Mouse (Mus musculus): ENCODE data around the gene Scube2. TPM values are rescaled to one million over a fixed set of nuclear protein-coding genes. Genes with fewer than 3 reads are reported as not detected.

Gene Scube2
- polyA plus RNA-seq, 1 experiment: 0.35 TPM

DNA sequence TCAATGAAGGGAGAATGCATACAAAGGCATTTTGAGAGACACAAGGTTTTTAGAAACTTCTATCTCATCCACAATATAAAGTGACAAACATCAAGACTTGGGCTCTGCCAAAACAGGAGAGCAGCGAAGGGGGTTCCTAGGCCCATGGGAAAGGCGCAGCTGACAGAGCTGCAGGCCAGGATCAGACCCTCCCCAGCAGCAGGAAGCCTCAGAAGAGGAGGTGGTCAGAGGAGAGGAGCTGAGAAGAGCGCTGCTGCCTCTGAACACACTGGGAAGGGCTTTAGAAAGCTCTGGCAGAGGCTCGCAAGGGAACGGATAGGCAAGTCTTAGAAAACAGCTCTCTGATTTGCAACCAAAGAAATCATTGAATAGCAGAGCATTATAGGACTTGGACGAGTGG is 24.4 kb downstream of the Scube2 start:
- Histone ChIP-seq H3K4me3 (ENCODE audit: insufficient read depth, low read length) (no peak overlapping the region), H3K4me1 (ENCODE audit: control insufficient read depth, insufficient read depth, low read length) (no peaks in the 10 kb centered on the region), H3K27ac (ENCODE audit: insufficient read depth, low read length) (no peak overlapping the region)
- TF ChIP-seq CTCF (IDR thresholded peaks at IDR 0.05; ENCODE audit: extremely low read depth, insufficient read depth, low read length) (no peak), POLR2A (IDR thresholded peaks at IDR 0.05; ENCODE audit: extremely low read depth, insufficient read depth, low read length) (no peak)

GRCm38 (mm10) chr7:109838613-109839012 is 26.9 kb downstream of the Scube2 start:
- Histone ChIP-seq H3K27ac (ENCODE audit: insufficient read depth, low read length) (no peak overlapping the region), H3K4me3 (ENCODE audit: insufficient read depth, low read length) (no peak overlapping the region), H3K4me1 (ENCODE audit: control insufficient read depth, insufficient read depth, low read length) (no peaks in the 10 kb centered on the region)
- TF ChIP-seq CTCF (IDR thresholded peaks at IDR 0.05; ENCODE audit: extremely low read depth, insufficient read depth, low read length): no peak
- TF ChIP-seq POLR2A (IDR thresholded peaks at IDR 0.05; ENCODE audit: extremely low read depth, insufficient read depth, low read length): no peak

DNA sequence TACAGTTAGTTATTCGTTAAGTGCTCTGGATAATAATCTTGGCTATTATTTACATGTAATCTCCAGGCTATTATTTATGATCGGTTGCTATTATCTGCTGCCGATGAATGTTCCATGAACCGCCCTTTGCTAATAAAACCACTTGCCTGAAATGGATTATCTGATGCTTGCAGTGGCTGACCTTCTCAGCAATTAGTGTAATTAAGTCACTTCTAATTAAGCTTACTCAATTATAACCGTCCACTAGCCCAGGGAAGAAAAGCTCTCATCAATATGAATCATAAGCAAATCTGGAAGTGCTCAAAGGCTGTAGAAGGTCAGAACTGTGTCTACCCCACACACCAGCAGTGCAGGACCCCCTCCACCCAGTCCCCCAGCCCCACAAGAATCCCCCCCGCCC is 27.8 kb downstream of the Scube2 start:
- TF ChIP-seq POLR2A (IDR thresholded peaks at IDR 0.05; ENCODE audit: extremely low read depth, insufficient read depth, low read length) (no peak), CTCF (IDR thresholded peaks at IDR 0.05; ENCODE audit: extremely low read depth, insufficient read depth, low read length) (no peak)
- Histone ChIP-seq H3K27ac (ENCODE audit: insufficient read depth, low read length) (no peak overlapping the region), H3K4me1 (ENCODE audit: control insufficient read depth, insufficient read depth, low read length) (no peaks in the 10 kb centered on the region), H3K4me3 (ENCODE audit: insufficient read depth, low read length) (no peak overlapping the region)

DNA sequence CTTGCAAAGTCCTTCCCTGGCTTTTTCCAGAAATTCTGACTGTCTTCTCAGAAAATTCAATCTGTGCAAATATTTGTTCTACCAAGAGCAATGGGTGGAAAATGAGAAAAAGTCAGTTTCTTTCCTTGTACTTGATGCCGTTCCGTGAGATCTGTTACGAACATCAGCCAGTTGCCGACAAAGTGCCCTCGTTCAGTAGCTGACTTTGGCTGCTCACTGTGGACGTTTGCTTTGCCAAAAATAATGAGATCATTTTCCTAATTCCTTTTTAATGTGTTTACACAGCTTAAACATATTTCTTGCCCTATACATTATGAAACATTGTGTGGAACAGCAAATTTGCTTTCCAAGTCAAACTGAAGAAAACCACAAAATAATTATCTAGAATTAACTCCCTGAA is 30.6 kb downstream of the Scube2 start:
- H3K4me3 ChIP-seq (ENCODE audit: insufficient read depth, low read length): no peak overlapping the region
- TF ChIP-seq CTCF (IDR thresholded peaks at IDR 0.05; ENCODE audit: extremely low read depth, insufficient read depth, low read length): no peak
- TF ChIP-seq POLR2A (IDR thresholded peaks at IDR 0.05; ENCODE audit: extremely low read depth, insufficient read depth, low read length): no peak
- H3K27ac ChIP-seq (ENCODE audit: insufficient read depth, low read length): no peak overlapping the region
- no peaks in the 10 kb centered on the region for H3K4me1 ChIP-seq (ENCODE audit: control insufficient read depth, insufficient read depth, low read length)

- no peak overlapping the region for H3K4me3 ChIP-seq (ENCODE audit: insufficient read depth, low read length)
- no peaks in the 10 kb centered on the region for H3K4me1 ChIP-seq (ENCODE audit: control insufficient read depth, insufficient read depth, low read length)
- TF ChIP-seq CTCF (IDR thresholded peaks at IDR 0.05; ENCODE audit: extremely low read depth, insufficient read depth, low read length) (no peak), POLR2A (IDR thresholded peaks at IDR 0.05; ENCODE audit: extremely low read depth, insufficient read depth, low read length) (no peak)
- H3K27ac ChIP-seq (ENCODE audit: insufficient read depth, low read length): no peak overlapping the region
These were observed 34.1 kb downstream of the Scube2 start for GRCm38 (mm10) chr7:109831376-109831775.

DNA sequence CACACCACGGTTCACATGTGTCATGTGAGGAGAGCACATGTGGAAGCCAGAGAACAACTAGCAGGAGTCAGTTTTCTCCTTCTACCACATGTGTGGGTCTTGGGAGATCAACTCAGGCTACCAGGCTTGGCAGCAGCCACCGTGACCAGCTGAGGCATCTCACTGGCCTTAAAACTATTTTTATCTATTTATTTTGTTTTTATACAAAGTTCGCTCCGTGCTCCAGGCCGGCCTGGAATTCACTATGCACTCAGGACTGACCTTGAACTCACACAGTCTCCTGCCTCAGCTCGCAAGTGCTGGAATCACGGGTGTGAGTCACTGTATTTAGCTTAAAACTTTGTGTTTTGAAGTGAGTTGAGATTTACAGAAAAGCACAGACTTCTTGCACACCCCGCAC is 38.6 kb downstream of the Scube2 start:
- Histone ChIP-seq H3K27ac (ENCODE audit: insufficient read depth, low read length) (no peak overlapping the region), H3K4me3 (ENCODE audit: insufficient read depth, low read length) (no peak overlapping the region), H3K4me1 (ENCODE audit: control insufficient read depth, insufficient read depth, low read length) (no peaks in the 10 kb centered on the region)
- TF ChIP-seq POLR2A (IDR thresholded peaks at IDR 0.05; ENCODE audit: extremely low read depth, insufficient read depth, low read length) (no peak), CTCF (IDR thresholded peaks at IDR 0.05; ENCODE audit: extremely low read depth, insufficient read depth, low read length) (no peak)

GRCm38 (mm10) chr7:109825293-109825692 is 40.2 kb downstream of the Scube2 start:
- TF ChIP-seq CTCF (IDR thresholded peaks at IDR 0.05; ENCODE audit: extremely low read depth, insufficient read depth, low read length) (no peak), POLR2A (IDR thresholded peaks at IDR 0.05; ENCODE audit: extremely low read depth, insufficient read depth, low read length) (no peak)
- Histone ChIP-seq H3K27ac (ENCODE audit: insufficient read depth, low read length) (no peak overlapping the region), H3K4me3 (ENCODE audit: insufficient read depth, low read length) (no peak overlapping the region), H3K4me1 (ENCODE audit: control insufficient read depth, insufficient read depth, low read length) (no peaks in the 10 kb centered on the region)

DNA sequence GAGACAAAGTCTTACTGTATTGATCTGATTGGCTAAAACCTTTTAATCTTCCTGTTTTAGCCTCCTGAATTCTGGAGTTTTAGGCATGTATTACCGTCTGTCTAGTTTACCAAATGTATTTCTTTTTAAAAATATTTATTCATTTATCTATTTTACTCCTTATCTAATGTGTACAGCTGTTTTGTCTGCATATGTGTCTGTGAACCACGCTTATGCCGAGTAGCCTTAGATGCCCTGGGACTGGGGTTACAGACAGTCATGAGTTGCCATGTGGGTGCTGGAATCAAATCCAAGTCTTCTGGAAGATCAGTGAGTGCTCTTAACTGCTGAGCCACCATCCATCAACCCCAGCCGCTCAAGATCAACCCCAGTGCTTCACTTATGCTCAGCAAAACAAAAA is 46.9 kb downstream of the Scube2 start:
- H3K4me1 ChIP-seq (ENCODE audit: control insufficient read depth, insufficient read depth, low read length): no peaks in the 10 kb centered on the region

DNA sequence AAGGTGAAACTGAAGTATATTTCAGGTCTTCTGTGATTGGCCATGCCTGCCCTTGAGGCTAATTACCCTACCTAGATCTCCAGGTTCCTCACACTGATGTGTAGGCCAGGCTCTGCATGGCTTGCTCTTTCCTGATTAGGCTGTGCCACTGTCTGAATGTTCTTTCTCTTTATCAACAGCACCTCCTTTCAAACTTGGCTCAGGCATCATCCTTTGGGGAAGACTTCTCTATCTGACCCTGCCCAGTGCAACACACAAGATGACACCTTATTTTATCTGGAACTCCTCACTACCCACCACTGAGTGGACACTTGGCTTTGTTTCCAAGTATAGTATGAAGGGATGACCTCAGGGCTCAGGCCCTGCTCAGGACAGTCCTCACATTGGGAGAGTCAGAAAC is 47.5 kb downstream of the Scube2 start:
- Histone ChIP-seq H3K27ac (ENCODE audit: insufficient read depth, low read length) (no peak overlapping the region), H3K4me3 (ENCODE audit: insufficient read depth, low read length) (no peak overlapping the region), H3K4me1 (ENCODE audit: control insufficient read depth, insufficient read depth, low read length) (no peaks in the 10 kb centered on the region)
- TF ChIP-seq POLR2A (IDR thresholded peaks at IDR 0.05; ENCODE audit: extremely low read depth, insufficient read depth, low read length) (no peak), CTCF (IDR thresholded peaks at IDR 0.05; ENCODE audit: extremely low read depth, insufficient read depth, low read length) (no peak)

More for the DNA sequence above, 46.9 kb downstream of the Scube2 start:
- Histone ChIP-seq H3K4me3 (ENCODE audit: insufficient read depth, low read length) (no peak overlapping the region), H3K27ac (ENCODE audit: insufficient read depth, low read length) (no peak overlapping the region)
- TF ChIP-seq POLR2A (IDR thresholded peaks at IDR 0.05; ENCODE audit: extremely low read depth, insufficient read depth, low read length) (no peak), CTCF (IDR thresholded peaks at IDR 0.05; ENCODE audit: extremely low read depth, insufficient read depth, low read length) (no peak)

DNA sequence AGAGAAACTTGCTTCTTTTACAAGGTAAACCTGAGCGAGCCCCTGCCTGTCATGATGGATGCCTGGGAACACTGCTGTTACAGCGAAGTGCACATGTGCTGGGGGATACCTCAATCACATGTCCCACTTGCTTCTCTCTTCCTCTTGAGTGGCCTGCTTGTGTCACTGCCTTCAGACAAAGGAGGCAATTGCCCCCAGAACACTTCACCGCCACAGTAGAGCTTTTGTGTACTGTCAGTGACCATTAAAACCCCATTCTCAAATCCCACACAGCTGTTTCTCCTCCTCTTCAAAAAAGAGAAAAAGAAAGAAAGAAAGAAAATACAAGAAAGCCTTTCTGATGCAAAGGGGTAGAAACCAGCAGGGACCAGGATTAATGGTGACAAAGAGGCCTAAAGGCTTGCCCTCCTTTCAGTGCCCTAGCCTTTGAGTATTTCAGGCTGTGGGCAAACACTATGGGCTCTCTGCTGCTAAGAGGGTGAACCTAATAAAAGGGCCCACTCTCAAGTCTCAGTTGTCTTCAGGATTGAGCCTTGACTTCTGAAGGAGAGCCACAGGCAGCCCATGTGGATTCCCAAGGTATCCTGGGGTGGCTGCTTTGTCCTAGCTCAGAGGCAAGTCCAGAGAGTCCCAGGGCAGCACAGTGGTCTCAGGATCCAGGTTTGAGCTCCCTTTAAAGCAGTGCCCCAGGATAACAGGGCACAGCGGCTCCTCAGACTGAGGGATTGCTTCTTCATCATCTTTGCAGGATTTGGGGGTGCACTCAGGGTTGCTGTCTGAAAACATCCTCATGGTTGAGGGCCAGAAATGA is 51.9 kb downstream of the Scube2 start:
- no peaks in the 10 kb centered on the region for H3K4me1 ChIP-seq (ENCODE audit: control insufficient read depth, insufficient read depth, low read length)
- H3K27ac ChIP-seq (ENCODE audit: insufficient read depth, low read length): no peak overlapping the region
- TF ChIP-seq POLR2A (IDR thresholded peaks at IDR 0.05; ENCODE audit: extremely low read depth, insufficient read depth, low read length) (no peak), CTCF (IDR thresholded peaks at IDR 0.05; ENCODE audit: extremely low read depth, insufficient read depth, low read length) (no peak)
- H3K4me3 ChIP-seq (ENCODE audit: insufficient read depth, low read length): no peak overlapping the region
